Mouse (Mus musculus): ENCODE measurements around the gene Zfp619.
A peak's percentile ranks its signal among the peaks of the same experiment; 100 is the strongest.

DNA sequence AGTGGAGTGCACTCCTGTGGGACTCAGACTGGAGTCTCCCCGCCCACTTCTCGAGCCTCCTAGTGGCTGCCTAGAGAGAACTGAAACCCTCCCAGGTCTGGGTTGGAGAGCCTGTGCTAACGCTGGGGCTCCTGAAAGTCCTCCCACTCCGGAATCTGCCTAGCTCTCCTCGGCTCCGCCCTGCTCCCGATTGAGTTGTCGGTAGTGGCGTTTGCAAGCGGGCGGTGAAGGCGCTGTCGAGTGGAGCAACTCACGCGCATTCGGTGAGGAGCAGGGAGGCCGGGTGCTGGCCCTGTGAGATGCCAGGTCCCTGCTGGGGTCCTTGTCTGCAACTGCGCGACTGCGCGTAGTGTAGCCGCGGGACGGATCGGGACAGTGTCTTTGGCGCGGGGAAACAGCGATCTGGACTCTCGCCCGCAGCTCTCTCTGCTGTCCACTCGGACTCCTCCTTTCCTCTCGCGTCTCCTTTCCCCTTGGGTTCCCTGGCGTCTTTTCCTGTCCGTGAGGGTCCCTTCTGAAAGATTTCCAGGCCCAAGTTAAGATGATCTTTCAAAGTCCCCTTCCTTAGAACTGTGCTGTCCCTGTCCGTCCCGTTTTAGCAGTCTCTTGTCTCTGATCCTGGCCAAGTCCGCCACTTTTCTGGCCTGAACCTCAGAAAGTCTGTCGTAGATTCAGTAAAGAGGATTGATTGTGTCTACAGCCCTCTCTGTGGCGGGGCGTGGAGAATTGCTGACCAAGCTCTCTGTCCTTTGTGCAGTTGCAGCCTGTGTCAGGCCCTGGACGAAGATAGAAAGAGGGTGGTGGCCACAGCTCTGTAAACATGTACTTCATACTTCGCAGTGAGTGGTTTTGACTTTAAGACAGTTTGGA, 26.9 kb downstream of the Zfp619 start:
- peak; percentile 91 for TF ChIP-seq POLR2A (IDR thresholded peaks at IDR 0.05; ENCODE audit: low read depth, low read length)
- no peak for TF ChIP-seq CTCF (IDR thresholded peaks at IDR 0.05; ENCODE audit: borderline replicate concordance, insufficient read depth, low read length)

All from embryonic fibroblast, embryonic 13.5 days (primary cell).